Mouse (Mus musculus) R1 (cell line): ENCODE results near the gene Rps13.

Source experiments
- DNase-seq: peaks from one replicate; pipeline ENCODE4 v3.0.0-alpha.2; 2018; ENCODE audit warnings: low read depth, low spot score

The Rps13 gene

DNA sequence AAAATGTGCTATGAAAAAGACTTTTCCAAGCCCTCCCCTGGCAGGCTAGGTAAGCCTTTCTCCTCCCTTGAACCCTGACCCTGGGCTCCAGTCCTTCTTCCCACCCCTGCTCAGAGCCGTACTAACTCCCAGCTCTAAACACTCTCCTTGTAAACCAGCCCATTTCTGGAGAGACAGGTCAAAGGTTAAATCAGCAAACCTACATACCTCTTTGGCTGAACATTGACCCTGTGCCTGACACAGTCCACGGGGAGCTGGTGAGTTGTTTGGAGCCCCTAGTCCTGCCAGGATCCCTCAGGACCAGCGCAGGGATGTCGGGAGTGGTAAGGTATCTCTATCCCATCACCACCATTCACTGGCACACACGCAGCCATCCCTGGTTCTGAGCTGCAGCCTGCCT, 41.6 kb downstream of the Rps13 start:
- no peak for DNase-seq

DNA sequence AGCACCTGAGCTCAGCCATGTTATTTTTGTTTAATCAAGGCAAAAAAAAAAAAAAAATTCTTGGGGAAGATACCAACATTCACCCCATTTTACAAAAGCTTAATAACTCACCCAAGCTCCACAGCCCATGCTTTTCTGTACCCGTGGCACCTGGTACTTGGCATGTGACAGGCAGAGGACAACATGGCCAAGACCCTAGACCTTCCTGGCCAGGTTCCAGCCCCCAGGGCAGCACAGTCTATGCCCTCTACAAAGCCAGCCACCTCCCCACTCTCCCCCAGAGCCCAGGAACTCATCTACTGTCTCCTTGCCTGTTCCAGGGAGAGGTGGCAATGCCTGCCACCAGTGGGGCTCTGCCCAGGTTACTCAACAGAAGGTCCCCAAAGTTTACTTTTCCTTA, 43.4 kb downstream of the Rps13 start:
- no peak for DNase-seq

DNA sequence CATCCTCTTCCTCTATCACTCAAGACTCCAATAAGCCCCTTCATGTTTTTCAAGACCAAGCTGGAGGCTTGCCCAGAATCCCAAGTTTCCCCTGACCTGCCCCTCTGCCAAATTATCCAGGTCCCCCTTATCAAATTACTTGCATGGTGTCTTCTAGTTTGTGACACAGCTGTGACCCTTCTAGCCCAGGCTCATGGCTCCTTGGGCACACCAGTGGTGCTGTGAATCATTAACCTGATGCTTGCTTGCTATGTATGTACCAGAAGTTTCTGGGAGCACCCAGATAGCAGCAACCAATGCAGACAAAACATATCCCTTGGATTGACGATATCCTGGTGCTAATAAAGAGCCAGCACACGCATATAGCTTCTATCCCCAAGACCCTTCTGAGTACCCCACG, 45.0 kb downstream of the Rps13 start:
- no peak for DNase-seq

DNA sequence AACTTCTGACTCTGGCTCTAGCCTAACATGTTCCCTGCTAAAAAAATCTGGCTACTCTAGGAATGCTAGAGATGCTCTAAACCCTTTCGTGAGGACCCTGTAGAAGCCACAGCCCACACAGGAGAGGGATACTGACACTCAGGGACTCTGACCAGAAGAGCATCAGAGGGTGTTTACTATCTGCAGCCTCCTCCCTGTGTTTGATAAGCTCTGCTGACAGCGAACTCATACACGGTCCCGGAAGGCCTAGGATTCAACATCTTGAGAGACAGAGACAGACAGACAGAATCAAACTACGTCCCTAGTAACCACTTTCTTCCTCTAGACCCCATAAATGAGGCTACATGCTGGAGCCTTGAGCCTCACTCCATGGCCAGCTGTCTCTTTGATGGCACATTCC, 46.0 kb downstream of the Rps13 start:
- no peak for DNase-seq

DNA sequence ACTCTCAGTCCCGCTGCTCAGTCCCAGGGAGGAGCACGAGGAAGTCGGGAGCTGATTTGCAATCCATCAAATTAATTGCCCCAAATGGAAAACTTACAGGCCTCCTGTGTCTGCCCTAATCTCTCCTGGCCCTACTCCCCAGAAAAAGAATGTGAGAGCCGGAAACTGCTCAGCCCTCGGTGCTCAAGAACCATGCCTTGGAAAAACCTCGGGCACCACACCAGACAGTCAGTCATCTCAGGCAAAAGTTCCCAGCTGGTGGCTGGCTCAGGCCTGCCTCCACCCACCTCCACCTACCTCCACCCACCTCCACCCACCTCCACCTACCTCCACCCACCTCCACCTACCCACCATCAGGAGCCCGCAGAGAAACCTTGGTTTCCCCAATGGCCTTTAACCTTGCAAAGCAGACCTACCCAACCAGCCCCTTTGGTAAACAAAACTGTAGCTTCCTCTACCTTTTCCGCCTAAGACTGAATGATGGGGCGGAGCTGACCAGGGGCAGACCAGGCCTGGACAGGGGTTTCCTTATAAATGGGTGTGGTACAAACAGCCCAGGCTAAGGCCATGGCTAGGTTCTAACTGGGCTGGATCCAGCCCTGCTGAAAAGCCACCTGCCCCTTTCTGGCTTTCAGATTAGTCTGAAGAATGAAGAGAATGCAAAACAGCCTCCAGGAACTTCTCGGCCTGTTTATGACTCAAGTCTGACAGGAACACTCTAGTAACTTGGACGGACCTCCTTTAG, 47.2 kb downstream of the Rps13 start:
- peak; percentile 88 for DNase-seq

DNA sequence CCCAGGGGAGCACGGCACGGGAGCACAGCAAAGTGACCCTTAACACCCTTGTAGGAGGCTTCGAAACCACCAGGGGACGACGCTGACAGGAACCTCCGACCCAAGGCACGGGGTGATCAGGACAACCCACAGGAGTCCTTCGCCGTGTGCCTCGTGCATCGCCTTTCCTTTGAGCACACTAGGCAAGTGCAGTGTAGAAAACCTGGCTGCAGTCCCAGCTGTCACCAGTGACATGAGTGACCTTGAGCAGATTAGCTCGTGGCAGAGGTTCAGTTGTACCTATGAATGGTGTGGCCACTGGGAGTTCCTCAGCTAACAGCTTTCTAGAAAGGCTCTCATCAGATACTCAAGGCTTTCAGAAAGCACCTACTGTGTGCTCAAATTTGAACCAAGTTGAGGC, 47.8 kb downstream of the Rps13 start:
- no peak for DNase-seq

DNA sequence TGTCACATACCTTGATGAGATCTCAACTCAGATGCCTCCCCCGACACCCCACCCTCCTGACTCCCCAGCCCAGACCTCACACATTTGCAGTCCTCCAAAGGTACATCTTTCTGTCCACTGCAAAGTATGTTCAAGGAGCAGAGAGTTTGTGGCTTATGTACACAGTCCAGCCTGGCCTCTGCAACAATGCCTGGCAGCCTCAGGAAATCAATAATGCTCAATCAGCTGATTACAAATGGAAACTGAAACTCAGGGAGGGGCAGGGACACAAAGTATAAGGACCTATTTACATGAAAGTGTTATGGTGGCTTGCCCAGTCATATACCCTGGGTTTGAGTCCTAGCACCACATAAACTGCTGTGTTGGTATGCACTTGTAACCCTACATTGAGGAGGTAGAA, 48.8 kb downstream of the Rps13 start:
- no peak for DNase-seq

DNA sequence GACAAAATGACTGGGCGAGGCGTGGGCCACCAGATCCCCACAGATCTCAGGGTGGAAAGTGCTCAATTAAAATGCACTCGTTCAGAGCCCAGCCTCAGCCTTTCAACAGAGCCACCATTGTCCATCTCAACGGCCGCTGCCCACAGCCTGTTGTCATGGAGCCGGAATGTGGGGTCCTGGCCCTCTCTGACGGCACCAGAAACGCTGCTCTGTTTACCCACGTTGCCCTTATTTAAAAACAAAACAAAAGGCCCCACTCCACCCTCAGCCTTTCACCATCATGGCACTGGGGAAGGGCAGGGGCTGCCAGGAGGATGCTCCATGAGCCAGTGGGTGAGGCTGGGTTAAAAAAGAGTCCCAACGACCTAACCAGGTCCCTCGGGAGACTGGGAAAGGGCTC, 51.2 kb downstream of the Rps13 start:
- no peak for DNase-seq
